Mouse (Mus musculus) bone marrow macrophage, adult 2 months (primary cell): ENCODE measurements around the gene Fam162b. TPM values are rescaled to one million over a fixed set of nuclear protein-coding genes. Genes with fewer than 3 reads are reported as not detected.

Experiments
- H3K27ac ChIP-seq: 2 replicates; pipeline ENCODE4 v1.5.1; 2012; ENCODE audit warnings: low read depth, low read length; ENCODE audit not compliant: insufficient read depth
- H3K4me1 ChIP-seq: 2 replicates; pipeline ENCODE4 v1.6.1; 2012; ENCODE audit warnings: low read length; ENCODE audit not compliant: control insufficient read depth, insufficient read depth
- H3K4me3 ChIP-seq: 2 replicates; pipeline ENCODE4 v1.5.1; 2012; ENCODE audit warnings: mild to moderate bottlenecking, low read length, moderate library complexity; ENCODE audit not compliant: insufficient read depth
- CTCF ChIP-seq: IDR thresholded peaks from 2 replicates; pipeline ENCODE4 v1.5.1; 2012; ENCODE audit warnings: low read depth, mild to moderate bottlenecking, low read length, moderate library complexity
- POLR2A ChIP-seq: IDR thresholded peaks from 2 replicates; pipeline ENCODE4 v1.6.1; 2012; ENCODE audit warnings: mild to moderate bottlenecking, low read depth, low read length, borderline replicate concordance
- polyA plus RNA-seq: library from polyadenylated mRNA; stranded (reverse); fragments of >200 nt; gene quantifications from 2 replicates; pipeline ENCODE4 v1.2.4, GENCODE M21; 2012; ENCODE audit not compliant: missing spikeins, insufficient read depth, insufficient read length

Fam162b gene
- polyA plus RNA-seq, 1 experiment, result not detected

DNA sequence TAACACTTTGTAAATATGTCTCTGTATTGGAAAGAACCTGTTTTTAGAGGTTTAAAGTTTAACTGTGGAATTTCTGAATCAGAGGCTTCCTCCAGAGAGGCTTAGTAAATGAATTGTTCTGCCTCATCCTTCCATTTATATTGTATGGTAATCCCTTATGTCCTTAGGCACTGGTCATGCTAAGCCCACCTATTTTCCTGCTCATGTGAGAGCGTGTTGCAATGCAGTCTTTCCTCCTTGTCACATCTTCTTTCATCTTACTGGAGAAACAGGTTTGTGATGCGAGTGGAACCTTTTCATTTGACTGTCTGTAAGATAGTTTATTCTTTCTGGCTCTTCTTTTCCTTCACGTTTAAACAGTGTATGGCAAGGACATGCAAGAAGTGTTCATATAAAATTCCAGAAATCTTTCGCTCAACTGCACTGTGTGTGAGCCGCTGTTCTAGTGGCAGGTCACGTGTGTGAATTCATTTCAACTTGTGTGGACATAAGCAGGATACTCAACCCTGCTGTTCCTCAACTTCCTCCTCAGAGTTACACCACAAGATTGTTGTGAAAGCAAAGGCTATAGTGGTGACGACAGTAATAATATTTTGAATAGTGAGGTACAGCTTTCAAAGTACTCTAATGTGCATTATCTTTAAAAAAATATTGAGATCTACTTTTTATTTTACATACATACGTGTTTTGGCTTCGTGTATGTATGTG, 6.8 kb upstream of the Fam162b start:
- no peak overlapping the region for H3K4me3 ChIP-seq
- H3K4me1 ChIP-seq, result peaks cover 8% of the 10 kb centered on the region
- H3K27ac ChIP-seq, result no peak overlapping the region
- TF ChIP-seq CTCF, result no peak
- TF ChIP-seq POLR2A, result no peak

DNA sequence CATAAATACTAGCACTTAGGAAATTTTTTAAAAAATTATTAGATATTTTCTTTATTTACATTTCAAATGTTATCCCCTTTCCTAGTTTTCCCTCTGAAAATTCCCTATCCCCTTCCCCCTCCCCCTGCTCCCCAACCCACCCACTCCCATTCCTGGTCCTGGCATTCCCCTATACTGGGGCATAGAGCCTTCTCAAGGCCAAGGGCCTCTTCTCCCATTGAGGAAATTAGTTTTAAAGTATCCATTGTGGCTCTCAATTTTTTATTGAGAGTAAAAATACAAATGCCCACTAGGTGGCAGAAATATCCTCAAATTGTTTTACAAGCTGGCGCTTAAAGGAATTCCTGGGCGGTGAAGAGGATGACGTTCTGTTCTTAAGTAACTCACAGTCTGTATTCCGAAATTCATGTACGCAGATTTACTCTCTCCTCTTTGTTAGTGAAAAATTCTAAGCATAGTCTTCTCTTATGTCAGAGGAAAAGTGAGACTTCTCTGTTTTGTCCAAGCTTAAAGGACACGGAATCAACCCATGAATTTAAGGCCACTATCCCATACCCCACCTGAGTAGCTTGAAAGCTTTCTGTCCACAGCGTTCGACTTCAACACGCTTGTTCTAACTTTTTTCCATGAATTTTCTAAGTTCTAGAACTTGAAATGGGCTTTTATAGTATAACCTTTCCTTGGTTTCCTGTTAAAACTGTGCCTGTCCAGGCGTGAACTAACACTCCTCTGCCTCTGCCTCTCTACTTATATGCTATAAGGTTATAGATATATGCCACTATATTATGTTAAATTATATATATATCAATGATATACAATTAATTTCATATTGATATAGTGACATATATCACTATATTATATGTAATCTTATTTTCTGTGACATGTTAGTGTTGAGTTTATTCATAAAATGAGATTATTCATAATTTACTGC, 4.9 kb upstream of the Fam162b start:
- TF ChIP-seq POLR2A (no peak), CTCF (no peak)
- H3K4me1 ChIP-seq, result peaks cover 8% of the 10 kb centered on the region
- H3K27ac ChIP-seq, result no peak overlapping the region
- H3K4me3 ChIP-seq, result no peak overlapping the region

DNA sequence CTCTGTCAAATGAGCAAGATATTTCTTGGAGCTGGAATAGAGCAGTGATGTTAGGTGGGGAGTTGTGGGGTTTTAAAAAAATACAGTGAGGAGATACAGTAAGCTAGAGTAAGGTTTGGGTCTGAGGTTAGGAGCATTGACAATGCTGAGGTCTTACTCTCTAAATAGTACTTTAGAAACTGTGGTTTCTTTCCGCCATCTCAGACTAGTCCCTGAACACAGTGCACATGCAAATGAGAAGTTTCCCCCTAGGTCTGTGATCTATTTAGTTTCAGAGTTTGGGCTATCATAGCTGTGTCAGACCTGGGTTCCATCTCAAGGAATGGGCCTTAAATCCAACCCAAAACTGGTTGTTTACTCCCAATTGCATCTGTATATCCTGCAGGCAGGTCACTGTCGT, 1.3 kb upstream of the Fam162b start:
- Histone ChIP-seq H3K4me3 (no peak overlapping the region), H3K4me1 (no peaks in the 10 kb centered on the region; the same call in 1 of the 2 replicates), H3K27ac (no peak overlapping the region)
- TF ChIP-seq POLR2A (no peak), CTCF (no peak)

DNA sequence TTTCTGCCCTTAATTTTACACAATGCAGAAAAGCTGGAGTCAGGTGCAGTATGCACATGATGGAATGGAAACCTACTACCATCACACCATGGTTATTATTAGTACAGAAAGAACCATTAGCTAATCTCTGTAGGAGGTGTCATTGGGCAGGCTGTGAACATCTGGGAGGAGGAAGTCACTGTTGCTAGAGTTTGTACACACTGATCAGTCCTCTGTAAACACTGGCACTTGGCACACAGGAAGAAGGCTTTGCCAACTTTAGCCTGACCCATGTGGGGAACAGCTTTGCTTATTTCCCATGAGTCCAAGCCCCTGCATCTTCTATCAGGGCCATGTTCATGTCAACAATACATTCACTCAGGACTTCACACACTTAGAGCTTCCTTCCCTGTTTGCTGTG, 5.4 kb downstream of the Fam162b start:
- Histone ChIP-seq H3K4me1 (peaks cover 12% of the 10 kb centered on the region), H3K4me3 (no peak overlapping the region), H3K27ac (peak overlapping the region; percentile 23)
- TF ChIP-seq CTCF (no peak), POLR2A (no peak)

DNA sequence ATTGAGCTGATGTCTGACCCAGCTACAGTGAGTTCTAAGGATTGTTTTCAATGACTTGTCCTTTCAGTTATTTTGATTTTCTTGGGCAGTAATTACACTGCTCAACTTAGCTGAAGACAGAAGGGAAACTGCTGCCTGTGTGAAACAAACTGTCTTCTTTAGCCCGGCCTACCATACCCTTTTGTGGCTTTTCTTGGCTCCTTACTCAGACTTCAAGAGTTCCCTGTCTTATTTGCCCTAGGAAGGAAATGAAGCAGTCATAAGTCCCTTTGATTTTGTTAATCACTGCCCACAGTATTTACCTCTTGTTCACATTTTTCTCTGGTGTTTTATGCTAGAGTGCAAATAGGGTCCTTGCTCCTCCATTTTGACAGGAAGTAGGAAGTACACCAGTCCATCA, 5.9 kb downstream of the Fam162b start:
- no peak for TF ChIP-seq CTCF
- TF ChIP-seq POLR2A, result no peak
- H3K4me3 ChIP-seq, result no peak overlapping the region

DNA sequence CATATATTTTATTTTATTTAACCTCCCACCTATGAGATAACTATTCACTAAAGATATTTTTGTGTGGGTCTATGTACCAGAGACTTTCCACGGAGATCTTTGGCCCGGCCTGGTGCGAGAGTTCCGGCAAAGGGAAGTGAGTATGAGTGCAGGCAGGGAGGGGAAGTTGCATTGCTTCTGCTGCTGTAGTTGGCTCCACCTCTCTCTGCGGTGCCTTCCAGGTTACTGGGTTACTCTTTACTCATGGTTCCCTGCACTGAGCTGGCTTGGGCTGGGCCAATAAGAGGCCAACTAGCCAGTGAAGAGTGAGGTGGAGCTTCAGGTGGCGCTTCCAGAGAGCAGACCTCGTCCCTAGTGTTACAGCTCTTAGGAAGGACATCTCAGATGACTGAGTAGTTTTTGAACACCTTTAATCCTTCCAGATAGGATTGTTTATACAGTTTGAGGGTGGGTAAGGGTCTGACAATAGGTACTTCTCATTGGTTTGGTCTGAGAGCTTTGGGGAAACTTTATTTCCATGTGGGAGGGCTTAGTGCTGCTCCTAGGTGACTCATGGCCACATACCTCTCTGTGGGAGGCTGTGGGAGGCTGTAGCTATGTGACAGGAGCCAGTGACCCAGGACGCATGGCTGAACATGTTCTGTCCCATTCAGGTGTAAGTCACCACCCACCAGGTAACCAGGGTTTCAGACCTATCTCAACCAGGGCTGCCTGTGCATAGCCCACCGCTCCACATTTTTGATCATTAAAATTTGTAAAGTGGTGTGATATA, 18.9 kb downstream of the Fam162b start:
- Histone ChIP-seq H3K4me1 (peaks cover 2% of the 10 kb centered on the region; the same call in 1 of the 2 replicates), H3K27ac (no peak overlapping the region), H3K4me3 (no peak overlapping the region)
- no peak for TF ChIP-seq POLR2A
- no peak for TF ChIP-seq CTCF

More for the DNA sequence above, 5.9 kb downstream of the Fam162b start:
- Histone ChIP-seq H3K27ac (peak overlapping the region; percentile 23), H3K4me1 (peaks cover 12% of the 10 kb centered on the region)

DNA sequence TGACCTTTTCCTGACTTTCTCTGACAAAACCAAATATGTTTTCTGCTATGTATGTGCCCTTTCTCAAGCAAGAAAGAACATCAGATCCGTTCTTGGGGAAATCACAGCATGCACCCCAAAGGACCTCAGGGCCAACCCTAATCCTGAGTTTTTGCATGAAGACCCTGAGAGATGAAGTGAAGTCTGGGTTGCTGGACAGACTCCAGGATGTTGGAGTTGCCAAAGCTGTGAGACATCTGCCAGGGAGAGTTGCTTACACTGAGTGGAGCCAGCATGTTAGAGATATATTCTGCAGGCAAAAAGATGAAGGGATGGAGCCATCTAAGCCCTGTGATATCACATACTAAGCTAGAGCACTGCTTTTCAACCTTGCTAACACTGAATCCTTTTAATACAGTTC, 34.3 kb downstream of the Fam162b start:
- Histone ChIP-seq H3K27ac (no peak overlapping the region), H3K4me1 (no peaks in the 10 kb centered on the region), H3K4me3 (no peak overlapping the region)
- TF ChIP-seq POLR2A (no peak), CTCF (no peak)

DNA sequence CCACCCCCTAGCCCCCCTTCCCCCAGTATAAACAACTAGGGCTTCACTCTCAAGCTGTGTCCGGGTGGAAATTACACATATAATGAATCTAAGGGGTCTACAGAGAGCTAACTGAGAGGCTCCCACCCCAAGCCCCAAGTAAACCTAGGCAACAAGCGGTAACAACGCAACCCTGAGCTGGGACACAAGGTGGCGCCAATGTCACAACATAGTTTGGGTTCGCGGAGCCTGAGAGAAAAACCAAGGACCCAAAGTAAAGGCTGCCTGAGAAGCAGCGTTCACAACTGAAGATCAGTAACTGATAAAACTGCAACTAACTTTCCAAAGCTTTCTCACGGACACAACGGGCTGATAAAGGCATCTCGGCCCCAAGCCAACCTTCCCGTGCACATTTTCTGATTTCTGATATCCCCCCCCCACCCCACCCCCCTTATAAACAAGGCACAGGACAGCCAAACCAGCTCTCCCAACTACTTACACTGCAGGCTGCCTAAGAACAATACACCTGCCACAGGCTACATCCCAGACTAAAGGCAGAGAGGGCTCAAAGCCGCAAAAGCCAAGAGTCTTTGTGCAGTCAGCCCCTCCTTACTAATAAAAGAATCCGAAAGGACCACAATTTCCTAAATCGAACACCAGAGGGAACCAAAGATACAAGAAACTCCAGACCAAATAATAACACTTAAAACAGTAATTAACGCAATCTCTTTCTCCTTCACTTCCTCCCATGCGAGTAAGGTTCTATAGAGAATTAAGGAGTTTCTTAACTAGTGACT, 36.8 kb downstream of the Fam162b start:
- TF ChIP-seq CTCF (no peak; the same call in none of the 2 replicates), POLR2A (no peak)
- no peaks in the 10 kb centered on the region for H3K4me1 ChIP-seq
- peak overlapping the region; percentile 49 for H3K4me3 ChIP-seq
- H3K27ac ChIP-seq, result no peak overlapping the region

Other genes with a start within 250 kb of the Fam162b start
- 444 and 484 TPM in 2 replicates for gene Gm49339, start 109.9 kb downstream of the Fam162b start, polyA plus RNA-seq
- gene Lilr4b, start 109.9 kb downstream of the Fam162b start, polyA plus RNA-seq, result 1,083 and 1,286 TPM in 2 replicates
- 1,169 and 1,255 TPM in 2 replicates for gene Lilrb4a, start 99.6 kb downstream of the Fam162b start, polyA plus RNA-seq
- gene Gprc6a, start 40.9 kb upstream of the Fam162b start, polyA plus RNA-seq, result not detected in 2 replicates
- not detected in 2 replicates for gene Rfx6, start 87.2 kb upstream of the Fam162b start, polyA plus RNA-seq